Mouse (Mus musculus) c-Kit-positive CD71-positive TER-119-positive erythroid progenitor cells, embryonic 14.5 days (primary cell): ENCODE data around the gene Emx1.

ENCODE experiments used
- DNase-seq: peaks from one replicate; pipeline ENCODE4 v3.0.0-alpha.2; 2013; ENCODE audit warnings: low spot score

Emx1 gene

GRCm38 (mm10) chr6:85230762-85231161, 43.5 kb downstream of the Emx1 start:
- DNase-seq = no peak

GRCm38 (mm10) chr6:85231469-85231868, 44.2 kb downstream of the Emx1 start:
- DNase-seq = no peak

- no peak for DNase-seq
Observed at GRCm38 (mm10) chr6:85232045-85232444, 44.8 kb downstream of the Emx1 start.

GRCm38 (mm10) chr6:85232836-85233623, 45.8 kb downstream of the Emx1 start:
- no peak for DNase-seq

- DNase-seq = no peak
Observed at GRCm38 (mm10) chr6:85234796-85235195, 47.6 kb downstream of the Emx1 start.

GRCm38 (mm10) chr6:85237001-85237400, 49.8 kb downstream of the Emx1 start:
- DNase-seq = peak; percentile 10

DNA sequence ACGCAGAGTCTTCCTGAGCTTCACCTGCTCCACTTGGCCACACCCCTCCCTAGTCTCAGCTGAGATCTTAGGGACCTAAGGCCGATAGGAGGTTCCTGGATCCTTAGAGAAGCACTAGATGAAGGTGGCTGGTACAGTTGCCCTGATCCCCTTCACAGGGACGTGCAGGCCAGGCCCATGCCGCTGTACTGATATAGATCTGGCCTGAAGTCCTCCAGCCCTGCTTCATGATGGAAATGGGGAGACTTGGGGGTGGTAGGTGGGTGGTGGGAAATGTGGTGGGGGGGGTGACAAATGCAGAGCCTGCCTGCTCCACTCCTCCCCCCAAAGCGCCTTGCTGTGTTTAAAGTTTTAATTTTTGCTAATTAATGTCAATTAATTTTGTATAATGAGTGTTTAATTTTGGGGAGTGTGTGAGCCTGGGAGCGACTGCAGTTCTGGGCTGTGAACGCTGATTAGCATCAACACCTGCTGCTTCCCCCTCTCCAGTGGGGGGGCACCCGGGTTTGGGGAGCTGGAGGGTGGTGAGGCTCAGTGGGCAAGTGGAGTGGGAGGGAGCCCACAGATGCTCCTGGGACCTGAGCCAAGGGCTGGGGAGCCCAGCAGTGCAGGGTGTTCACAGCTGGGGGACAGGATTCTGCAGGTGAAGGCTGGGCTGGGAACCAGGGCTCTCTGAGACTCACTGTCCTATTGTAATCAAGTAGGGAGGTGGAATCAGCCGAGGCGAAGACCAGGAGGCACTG, 50.5 kb downstream of the Emx1 start:
- no peak for DNase-seq

GRCm38 (mm10) chr6:85239044-85239489, 51.8 kb downstream of the Emx1 start:
- peak; percentile 33 for DNase-seq

GRCm38 (mm10) chr6:85249821-85250220, 62.6 kb downstream of the Emx1 start:
- DNase-seq = no peak

- DNase-seq = no peak
Observed at GRCm38 (mm10) chr6:85250811-85251241, 63.6 kb downstream of the Emx1 start.

DNA sequence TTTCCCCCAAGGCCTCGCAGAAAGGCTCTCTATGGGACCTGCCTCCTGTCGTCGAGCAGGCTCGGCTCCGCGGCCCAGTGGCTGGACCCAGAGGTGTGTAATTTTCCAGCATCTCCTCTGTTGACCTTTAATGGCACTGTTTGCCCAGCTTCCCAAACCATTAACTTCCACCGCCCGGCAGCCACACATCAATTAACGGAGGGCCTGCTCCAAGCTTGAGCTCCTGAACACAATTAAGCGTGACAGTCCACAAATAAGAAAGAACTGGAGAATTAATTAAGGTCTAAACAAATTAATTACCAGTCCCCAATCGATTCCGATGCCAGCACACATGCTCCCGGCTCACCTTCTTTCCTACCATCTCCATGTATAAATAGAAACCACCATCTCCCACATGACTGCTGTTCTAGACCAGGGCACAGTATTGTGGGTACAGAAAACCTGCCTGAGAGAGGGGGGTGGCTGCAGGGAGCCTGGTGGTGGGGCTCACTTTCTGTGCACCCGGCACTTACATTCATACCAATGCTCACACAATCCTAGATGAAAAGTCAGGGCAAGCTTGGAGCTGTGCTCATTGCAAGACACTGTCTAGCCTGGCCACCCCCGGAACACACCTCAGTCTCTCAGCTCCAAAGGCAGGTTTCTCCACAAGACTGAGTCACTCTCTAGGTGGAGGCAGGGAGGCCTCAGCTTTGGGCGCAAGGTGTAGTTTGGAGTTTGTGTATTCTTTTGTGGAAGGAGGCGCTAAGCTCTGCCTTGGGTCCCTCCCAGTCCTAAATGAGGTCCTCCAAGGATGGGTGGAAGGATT, 65.2 kb downstream of the Emx1 start:
- DNase-seq = no peak

DNA sequence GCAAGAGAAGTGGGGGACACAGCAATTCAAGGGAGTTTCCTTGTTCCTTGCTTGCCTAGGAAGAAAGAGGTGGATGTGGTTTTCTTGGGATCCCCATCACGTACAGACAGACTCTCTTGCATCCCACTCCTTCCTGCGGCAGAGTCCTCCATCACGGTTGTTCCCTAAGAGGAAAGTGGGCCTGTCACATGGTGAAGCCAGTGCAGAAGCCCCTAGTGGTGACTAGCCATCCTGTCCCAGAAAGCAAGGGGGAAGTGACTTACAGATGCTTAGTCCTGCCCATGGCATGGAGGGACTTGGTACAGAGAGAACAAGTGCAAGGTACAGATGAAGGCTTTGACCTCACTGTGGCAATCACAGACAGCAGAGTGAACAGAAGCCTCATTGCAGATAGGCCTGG, 66.0 kb downstream of the Emx1 start:
- DNase-seq = no peak
